Mouse (Mus musculus) cerebellum, postnatal 25 days (tissue): ENCODE measurements around the gene Gm3371.
"Not testable (repeated sequence)": the region's sequence is repeated elsewhere in the genome, so short reads cannot be mapped to it uniquely, and the experiment has no call there.

Experiments
- DNase-seq, 2 experiments: peaks; one replicate each; pipeline ENCODE4 v3.0.0; 2021; ENCODE audit warnings: mixed read lengths in 2 of 2

Gm3371 gene

GRCm38 (mm10) chr14:44410588-44410987, at the start of gene Gm3371:
Gm3371 (minus strand) TSS chr14:44410688.
- not testable (repeated sequence) for DNase-seq

GRCm38 (mm10) chr14:44433335-44433734, 22.8 kb upstream of the Gm3371 start, which contains the start of gene Gm8232:
Gm8232 (plus strand) TSS chr14:44433635.
- DNase-seq, result not testable (repeated sequence)

DNA sequence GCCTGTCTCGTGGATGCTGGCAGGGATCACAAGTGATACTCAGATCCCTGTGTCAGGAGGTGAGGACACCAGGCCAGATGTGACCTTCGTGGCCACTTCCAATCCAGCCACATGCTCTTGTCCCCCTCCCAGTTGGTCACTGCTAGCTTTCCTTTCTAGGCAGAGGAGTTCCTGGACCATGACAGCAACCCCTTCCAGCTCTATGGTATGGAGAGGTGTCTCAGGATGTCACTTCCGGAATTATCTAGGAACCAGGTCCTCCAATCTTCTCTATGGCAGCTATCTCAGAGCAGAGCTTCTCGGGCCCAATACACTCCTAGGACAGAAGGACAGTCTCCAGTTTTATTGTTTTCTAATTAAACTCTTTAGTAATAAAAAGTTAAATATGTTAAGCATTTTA, 26.3 kb downstream of the Gm3371 start:
- DNase-seq, result not testable (repeated sequence)

DNA sequence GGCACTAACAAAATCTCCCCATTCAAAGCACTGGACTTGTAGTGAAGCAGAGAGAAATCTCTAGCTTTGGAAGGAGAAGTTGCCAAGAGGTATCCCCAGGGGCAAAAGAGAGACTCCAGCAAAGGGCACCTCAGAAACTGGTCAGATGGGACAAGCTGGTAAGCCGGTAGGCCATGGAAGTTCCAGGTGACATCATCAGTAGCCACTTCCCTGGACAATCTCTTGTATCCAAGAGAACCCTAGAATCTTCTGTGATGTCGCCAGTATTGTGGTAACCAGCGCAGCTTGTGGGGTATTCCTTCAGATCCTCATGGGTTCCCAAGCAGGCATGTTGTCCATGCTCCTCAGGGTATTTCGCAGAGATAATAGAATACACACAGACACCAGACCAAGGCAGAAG, 45.4 kb downstream of the Gm3371 start, which contains the start of gene Gm8229:
Gene Gm8229 (plus strand): TSS at position 301 of the 400 bp plus-strand sequence.
- DNase-seq, result not testable (repeated sequence)

- not testable (repeated sequence) for DNase-seq
Measured at GRCm38 (mm10) chr14:44362301-44362700, 48.2 kb downstream of the Gm3371 start.

DNA sequence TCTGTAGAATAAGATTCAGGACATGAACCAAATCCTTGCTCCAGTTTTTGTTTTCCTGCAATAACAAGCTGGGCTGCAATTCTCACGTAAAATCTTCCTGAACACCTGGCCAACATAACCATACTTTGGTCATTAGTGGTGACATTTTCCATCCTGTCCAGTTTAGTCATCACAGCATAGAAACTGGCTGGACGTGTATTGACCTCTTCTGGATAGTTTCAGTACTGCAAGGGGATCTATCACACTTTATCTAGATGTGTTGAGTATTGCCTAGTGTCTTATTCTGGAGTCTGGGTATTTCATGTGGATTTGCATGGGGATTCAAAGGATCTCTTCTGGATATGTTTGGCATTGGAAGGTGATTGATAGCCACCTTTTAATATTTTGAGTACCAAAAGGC, 49.1 kb downstream of the Gm3371 start:
- not testable (repeated sequence) for DNase-seq
